Mouse (Mus musculus) megakaryocyte, embryonic 14.5 days (primary cell): ENCODE data around the gene Map3k12. TPM values are rescaled to one million over a fixed set of nuclear protein-coding genes. Genes with fewer than 3 reads are reported as not detected.

Experiments
- H3K27me3 ChIP-seq: replicated peaks from 2 replicates; pipeline ENCODE3; 2012; ENCODE audit warnings: inconsistent platforms
- H3K36me3 ChIP-seq: replicated peaks from 2 replicates; pipeline ENCODE3; 2012; ENCODE audit warnings: low read length, inconsistent platforms, mixed read lengths
- H3K4me1 ChIP-seq: 2 replicates; pipeline ENCODE4 v1.6.1; 2012; ENCODE audit warnings: inconsistent platforms
- H3K4me3 ChIP-seq: replicated peaks from 2 replicates; pipeline ENCODE3; 2012; ENCODE audit warnings: moderate library complexity, mild to moderate bottlenecking, inconsistent platforms
- H3K9me3 ChIP-seq: 2 replicates; pipeline ENCODE4 v1.6.1; 2012; ENCODE audit warnings: inconsistent platforms
- FLI1 ChIP-seq: IDR thresholded peaks from 2 replicates; pipeline ENCODE4 v1.6.1; 2012; ENCODE audit warnings: low read length, inconsistent platforms, mixed read lengths
- GATA1 ChIP-seq: IDR thresholded peaks from 3 replicates; pipeline ENCODE4 v1.6.1; 2012; ENCODE audit warnings: mixed read lengths, low read length, inconsistent platforms, borderline replicate concordance
- polyA plus RNA-seq: library from polyadenylated mRNA; stranded (reverse); fragments of >175 nt; gene quantifications from 2 replicates; pipeline ENCODE4 v1.2.3, GENCODE M21; 2012; ENCODE audit warnings: low replicate concordance; ENCODE audit not compliant: insufficient read depth

Gene Map3k12
- polyA plus RNA-seq, 1 experiment, result 2.3 TPM

GRCm38 (mm10) chr15:102461430-102462075 lies 55.3 kb downstream of the Map3k12 start:
- Histone ChIP-seq H3K4me1 (peaks cover 73% of the 10 kb centered on the region), H3K4me3 (peak overlapping the region; percentile 94), H3K9me3 (no peaks in the 10 kb centered on the region), H3K36me3 (peaks cover 50% of the 10 kb centered on the region), H3K27me3 (no peaks in the 10 kb centered on the region)
- no peak for TF ChIP-seq FLI1
- no peak for TF ChIP-seq GATA1

DNA sequence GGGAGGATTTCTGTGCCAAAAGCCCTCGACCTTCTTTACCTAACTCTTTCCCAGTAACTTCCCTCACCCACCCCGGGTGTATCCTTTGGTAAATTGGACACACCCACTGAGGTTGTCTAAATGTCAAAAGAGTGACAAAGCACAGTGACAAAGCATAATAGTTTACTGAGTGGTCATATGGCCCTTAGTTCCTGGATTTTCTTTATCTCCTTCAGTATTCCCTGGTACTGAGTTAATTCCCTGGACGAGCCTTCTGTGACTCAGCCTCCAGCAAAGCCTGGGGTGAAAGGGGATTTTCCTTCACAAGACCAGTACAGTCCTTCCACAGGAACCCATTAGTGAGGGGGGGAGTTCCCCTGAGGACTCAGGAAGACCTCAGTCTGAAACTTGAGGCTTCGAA lies 55.9 kb downstream of the Map3k12 start:
- Histone ChIP-seq H3K4me3 (peak overlapping the region; percentile 94), H3K9me3 (no peaks in the 10 kb centered on the region), H3K4me1 (peaks cover 77% of the 10 kb centered on the region), H3K36me3 (peaks cover 44% of the 10 kb centered on the region), H3K27me3 (no peaks in the 10 kb centered on the region)
- TF ChIP-seq GATA1 (no peak), FLI1 (no peak)

DNA sequence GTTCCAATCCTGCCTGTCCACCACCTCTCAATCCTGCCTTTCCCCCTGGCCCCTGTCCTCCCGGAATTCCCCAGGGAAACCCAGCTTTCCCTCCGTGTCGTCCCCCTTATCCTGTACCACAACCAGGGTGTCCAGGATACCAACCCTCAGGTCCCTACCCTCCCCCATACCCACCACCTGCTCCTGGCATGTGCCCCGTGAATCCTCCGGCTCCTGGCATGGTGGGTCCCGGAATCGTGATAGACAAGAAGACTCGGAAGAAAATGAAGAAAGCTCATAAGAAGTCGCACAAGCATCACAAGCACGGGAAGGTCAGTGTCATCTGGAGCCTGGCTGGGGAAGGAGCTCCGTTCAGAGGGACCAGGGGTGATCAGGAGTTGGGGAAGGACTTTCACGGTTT lies 56.5 kb downstream of the Map3k12 start:
- Histone ChIP-seq H3K4me1 (peaks cover 75% of the 10 kb centered on the region), H3K27me3 (no peaks in the 10 kb centered on the region)
- TF ChIP-seq FLI1, result no peak
- TF ChIP-seq GATA1, result no peak

DNA sequence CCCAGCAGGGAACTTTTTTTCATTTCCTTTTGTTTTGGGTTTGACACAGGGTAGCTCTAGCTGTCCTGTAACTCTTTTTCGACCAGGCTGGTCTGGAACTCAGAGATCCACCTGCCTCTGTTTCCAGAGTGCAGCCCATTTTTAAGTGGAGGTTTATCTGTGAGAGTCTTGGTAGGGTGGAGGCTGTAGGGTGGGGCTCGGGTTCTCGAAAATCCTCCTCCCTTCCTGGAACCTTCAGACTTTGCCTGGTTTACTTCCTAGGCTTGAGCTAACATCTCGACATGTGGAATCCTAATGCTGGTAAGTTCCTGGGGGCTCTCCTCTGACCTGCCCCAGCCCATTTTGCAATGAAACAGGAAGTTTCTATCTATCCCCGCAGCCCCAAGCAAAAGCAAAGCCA lies 57.0 kb downstream of the Map3k12 start:
- H3K36me3 ChIP-seq, result peaks cover 33% of the 10 kb centered on the region
- H3K9me3 ChIP-seq, result no peaks in the 10 kb centered on the region
- H3K4me1 ChIP-seq, result peaks cover 70% of the 10 kb centered on the region
- H3K4me3 ChIP-seq, result peak overlapping the region; percentile 94
- H3K27me3 ChIP-seq, result no peaks in the 10 kb centered on the region
- no peak for TF ChIP-seq FLI1
- no peak for TF ChIP-seq GATA1

More for the DNA sequence above, 56.5 kb downstream of the Map3k12 start:
- no peaks in the 10 kb centered on the region for H3K9me3 ChIP-seq
- H3K36me3 ChIP-seq, result peaks cover 38% of the 10 kb centered on the region
- peak overlapping the region; percentile 94 for H3K4me3 ChIP-seq

DNA sequence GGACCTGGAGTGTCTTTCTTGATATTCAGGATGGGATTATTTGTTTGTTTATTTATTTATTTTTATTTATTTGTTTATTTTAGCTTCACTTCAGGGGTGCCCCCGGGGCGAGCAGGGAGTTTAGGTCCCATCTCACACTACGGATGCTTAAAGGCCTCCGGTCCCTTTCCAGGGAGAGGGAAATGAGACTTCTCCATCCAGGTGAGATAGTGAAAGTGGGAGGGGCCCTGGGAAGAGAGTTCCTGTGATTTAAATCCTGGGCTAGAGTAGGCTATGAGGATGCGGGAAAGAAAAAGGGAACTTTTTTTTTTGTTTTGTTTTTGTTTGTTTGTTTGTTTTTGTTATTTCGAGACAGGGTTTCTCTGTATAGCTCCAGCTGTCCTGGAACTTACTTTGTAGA lies 57.5 kb downstream of the Map3k12 start:
- no peaks in the 10 kb centered on the region for H3K27me3 ChIP-seq
- H3K4me1 ChIP-seq, result peaks cover 66% of the 10 kb centered on the region
- no peaks in the 10 kb centered on the region for H3K9me3 ChIP-seq
- TF ChIP-seq FLI1 (no peak), GATA1 (no peak)
- H3K4me3 ChIP-seq, result peak overlapping the region; percentile 94
- H3K36me3 ChIP-seq, result peaks cover 30% of the 10 kb centered on the region

DNA sequence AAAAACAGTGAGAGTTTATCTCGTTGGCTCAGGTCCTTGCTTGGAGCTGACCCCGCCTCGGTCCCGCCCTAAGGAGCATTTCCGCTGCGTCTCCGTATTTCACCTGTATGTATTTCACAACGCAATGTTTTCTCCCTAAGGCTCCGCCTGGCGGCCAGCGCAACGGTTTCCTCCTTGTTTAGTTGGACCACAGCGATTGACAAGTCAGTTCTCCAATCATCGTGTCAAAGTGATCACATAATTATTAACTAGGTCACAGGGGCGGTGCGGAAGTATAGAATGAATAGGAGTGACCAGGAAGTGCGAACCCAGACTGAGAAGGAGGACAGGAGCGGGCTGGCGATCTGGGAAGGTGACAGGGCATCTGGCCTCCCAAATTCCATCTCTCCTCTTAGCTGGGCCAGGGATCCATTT lies 58.0 kb downstream of the Map3k12 start, which contains the start of gene Prr13:
Gene Prr13 (plus strand): TSS at position 125 of the 414 bp plus-strand sequence.
- no peaks in the 10 kb centered on the region for H3K9me3 ChIP-seq
- TF ChIP-seq GATA1, result no peak
- peaks cover 27% of the 10 kb centered on the region for H3K36me3 ChIP-seq
- no peaks in the 10 kb centered on the region for H3K27me3 ChIP-seq
- peak within 1 kb of the TSS; percentile 94 for H3K4me3 ChIP-seq
- peaks cover 62% of the 10 kb centered on the region for H3K4me1 ChIP-seq

GRCm38 (mm10) chr15:102458050-102458736 lies 58.7 kb downstream of the Map3k12 start:
- Histone ChIP-seq H3K9me3 (no peaks in the 10 kb centered on the region), H3K4me1 (peaks cover 55% of the 10 kb centered on the region), H3K4me3 (peak overlapping the region; percentile 94), H3K27me3 (no peaks in the 10 kb centered on the region), H3K36me3 (peaks cover 20% of the 10 kb centered on the region)
- TF ChIP-seq GATA1, result no peak

DNA sequence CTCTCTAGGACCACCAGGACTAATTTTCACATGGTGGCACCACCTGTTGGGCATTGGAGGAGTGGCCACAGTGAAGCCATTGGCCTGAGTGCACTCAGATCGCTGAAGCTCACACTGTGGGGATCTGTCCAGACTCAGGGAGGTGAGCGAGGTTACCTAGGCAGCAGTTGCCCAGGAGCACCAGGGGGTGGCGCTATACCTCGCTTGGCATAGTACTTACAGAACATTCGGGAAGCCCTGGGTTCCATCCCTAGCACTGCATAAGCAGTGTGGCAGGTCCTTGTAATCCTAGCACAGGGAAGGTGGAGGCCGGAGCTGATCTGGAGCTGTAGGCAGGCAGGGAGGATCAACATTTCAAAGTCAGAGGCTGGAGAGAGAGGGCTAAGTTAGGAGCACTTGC lies 60.9 kb downstream of the Map3k12 start:
- Histone ChIP-seq H3K36me3 (peaks cover 5% of the 10 kb centered on the region), H3K4me1 (peaks cover 48% of the 10 kb centered on the region), H3K27me3 (peaks cover 9% of the 10 kb centered on the region), H3K4me3 (no peak overlapping the region), H3K9me3 (no peaks in the 10 kb centered on the region)
- TF ChIP-seq FLI1 (no peak), GATA1 (no peak)

- H3K4me3 ChIP-seq, result no peak overlapping the region
- peaks cover 13% of the 10 kb centered on the region for H3K27me3 ChIP-seq
- no peak for TF ChIP-seq GATA1
- no peak for TF ChIP-seq FLI1
Measured at GRCm38 (mm10) chr15:102451666-102452430, 65.0 kb downstream of the Map3k12 start.

DNA sequence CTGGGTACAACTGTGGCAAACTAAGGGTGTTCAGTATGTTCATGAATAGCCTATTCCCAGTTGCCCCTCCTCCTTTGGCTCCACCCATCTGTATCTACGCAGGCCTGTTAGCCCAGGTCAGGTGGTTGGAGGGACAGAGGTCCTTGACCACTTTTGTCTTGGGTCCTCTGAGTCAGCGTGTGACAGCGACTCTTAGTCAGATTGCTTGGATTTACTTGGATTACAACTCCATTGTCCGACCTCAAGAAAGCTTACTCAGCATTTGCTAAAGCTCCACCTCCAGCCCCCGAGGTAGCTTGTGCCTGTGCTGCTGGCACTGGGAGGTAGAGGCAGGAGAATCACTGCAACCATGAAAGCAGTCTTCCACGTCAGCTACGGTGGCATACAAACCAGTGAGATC lies 65.9 kb downstream of the Map3k12 start:
- peaks cover 16% of the 10 kb centered on the region for H3K27me3 ChIP-seq
- no peak overlapping the region for H3K4me3 ChIP-seq
- no peaks in the 10 kb centered on the region for H3K9me3 ChIP-seq
- no peaks in the 10 kb centered on the region for H3K36me3 ChIP-seq
- peaks cover 32% of the 10 kb centered on the region for H3K4me1 ChIP-seq
- TF ChIP-seq GATA1 (no peak), FLI1 (no peak)

More at GRCm38 (mm10) chr15:102451666-102452430, 65.0 kb downstream of the Map3k12 start:
- Histone ChIP-seq H3K9me3 (no peaks in the 10 kb centered on the region), H3K36me3 (no peaks in the 10 kb centered on the region), H3K4me1 (peaks cover 28% of the 10 kb centered on the region)
